Mouse (Mus musculus) liver, embryonic 14.5 days (tissue): ENCODE measurements at regions not wholly inside any gene's neighbourhood (a gene's known extent, or its start where the extent isn't known, plus 50 kb on each side); places are given as distances from the start of the nearest gene placed in this dataset.

Experiments
- CTCF ChIP-seq: IDR thresholded peaks from 2 replicates; pipeline ENCODE4 v1.5.1; 2016; ENCODE audit warnings: antibody characterized with exemption, low read depth, control low read depth
- EP300 ChIP-seq: IDR thresholded peaks from 2 replicates; pipeline ENCODE4 v1.6.1; 2016; ENCODE audit warnings: antibody characterized with exemption, low read depth

DNA sequence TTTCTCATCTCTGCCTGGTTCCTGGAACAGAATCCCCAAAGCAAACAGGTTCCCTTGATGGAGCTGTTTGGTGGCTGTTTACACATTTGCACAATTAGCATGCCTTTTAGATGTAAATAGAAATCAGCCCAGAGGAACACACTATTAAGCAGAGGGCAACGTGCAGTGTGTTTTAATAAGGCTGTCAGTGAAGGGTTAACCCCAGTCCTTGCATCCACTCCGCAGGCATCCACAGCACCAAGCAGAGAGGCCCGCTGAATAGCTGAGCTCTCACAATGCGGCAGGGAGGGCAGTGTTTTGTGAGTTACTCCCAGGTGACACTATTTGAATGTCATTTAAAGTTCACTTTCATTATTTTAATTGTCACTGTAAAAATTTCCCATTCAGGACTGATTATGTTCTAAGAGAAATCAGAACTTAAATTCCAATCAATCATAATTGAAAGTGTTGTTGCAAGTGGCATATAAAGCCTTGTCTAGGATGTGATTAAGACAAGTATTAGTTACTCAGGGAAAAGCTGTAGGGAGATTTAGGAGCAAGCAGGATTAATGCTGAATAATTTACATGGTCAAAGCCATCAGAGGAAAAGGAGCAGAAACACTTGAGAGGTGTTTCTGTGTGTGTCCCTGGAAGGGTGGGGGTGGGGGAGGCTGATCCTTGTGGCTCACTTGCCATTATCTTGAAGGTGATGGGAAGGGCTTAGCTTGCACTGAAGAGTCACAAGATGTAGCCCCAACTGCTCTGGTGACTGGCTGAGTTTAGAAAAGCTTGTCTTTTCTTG lies 528.1 kb downstream of the Gm9195 start:
- TF ChIP-seq EP300 (no peak), CTCF (no peak)
